Mouse (Mus musculus) liver, embryonic 13.5 days (tissue): ENCODE measurements at regions not wholly inside any gene's neighbourhood (a gene's known extent, or its start where the extent isn't known, plus 50 kb on each side); places are given as distances from the start of the nearest gene placed in this dataset.

Experiments used
- ATAC-seq: fragments of 200-750 bp; cut with Nextera tagmentation; 2 replicates; pipeline ENCODE4 v1.8.0; 2017; ENCODE audit warnings: low read depth, mild to moderate bottlenecking, moderate number of reproducible peaks, moderate library complexity
- DNase-seq: peaks from one replicate; pipeline ENCODE4 v3.0.0; 2022
- H3K27ac ChIP-seq: fragments of 300-500 bp; sonication (generic); 2 replicates; pipeline ENCODE4 v1.5.1; 2015; ENCODE audit warnings: moderate library complexity, mild to moderate bottlenecking, inconsistent platforms
- H3K27me3 ChIP-seq: fragments of 300-500 bp; sonication (generic); 2 replicates; pipeline ENCODE4 v1.6.1; 2015; ENCODE audit warnings: mild to moderate bottlenecking, inconsistent platforms
- H3K36me3 ChIP-seq: fragments of 300-500 bp; sonication (generic); 2 replicates; pipeline ENCODE4 v1.6.1; 2015; ENCODE audit warnings: mild to moderate bottlenecking, inconsistent platforms
- H3K4me1 ChIP-seq: fragments of 300-500 bp; sonication (generic); replicated peaks from 2 replicates; pipeline ENCODE4 v1.6.1; 2015; ENCODE audit warnings: inconsistent platforms
- H3K4me2 ChIP-seq: fragments of 300-500 bp; sonication (generic); 2 replicates; pipeline ENCODE4 v1.6.1; 2015; ENCODE audit warnings: inconsistent platforms, mild to moderate bottlenecking, moderate library complexity
- H3K4me3 ChIP-seq: fragments of 300-500 bp; sonication (generic); replicated peaks from 2 replicates; pipeline ENCODE4 v1.5.1; 2015; ENCODE audit warnings: mild to moderate bottlenecking, inconsistent platforms
- H3K9ac ChIP-seq: fragments of 300-500 bp; sonication (generic); 2 replicates; pipeline ENCODE4 v1.6.1; 2015; ENCODE audit warnings: mild to moderate bottlenecking, inconsistent platforms
- H3K9me3 ChIP-seq: fragments of 300-500 bp; sonication (generic); replicated peaks from 2 replicates; pipeline ENCODE4 v1.6.1; 2016; ENCODE audit warnings: inconsistent platforms
- WGBS: fragments of 180-500 bp; shearing (Covaris S2); methylation state at CpG from one replicate; pipeline ENCODE4 v1.1.7; 2015; ENCODE audit not compliant: insufficient replicate concordance; 5-methylcytosine and 5-hydroxymethylcytosine counted together

DNA sequence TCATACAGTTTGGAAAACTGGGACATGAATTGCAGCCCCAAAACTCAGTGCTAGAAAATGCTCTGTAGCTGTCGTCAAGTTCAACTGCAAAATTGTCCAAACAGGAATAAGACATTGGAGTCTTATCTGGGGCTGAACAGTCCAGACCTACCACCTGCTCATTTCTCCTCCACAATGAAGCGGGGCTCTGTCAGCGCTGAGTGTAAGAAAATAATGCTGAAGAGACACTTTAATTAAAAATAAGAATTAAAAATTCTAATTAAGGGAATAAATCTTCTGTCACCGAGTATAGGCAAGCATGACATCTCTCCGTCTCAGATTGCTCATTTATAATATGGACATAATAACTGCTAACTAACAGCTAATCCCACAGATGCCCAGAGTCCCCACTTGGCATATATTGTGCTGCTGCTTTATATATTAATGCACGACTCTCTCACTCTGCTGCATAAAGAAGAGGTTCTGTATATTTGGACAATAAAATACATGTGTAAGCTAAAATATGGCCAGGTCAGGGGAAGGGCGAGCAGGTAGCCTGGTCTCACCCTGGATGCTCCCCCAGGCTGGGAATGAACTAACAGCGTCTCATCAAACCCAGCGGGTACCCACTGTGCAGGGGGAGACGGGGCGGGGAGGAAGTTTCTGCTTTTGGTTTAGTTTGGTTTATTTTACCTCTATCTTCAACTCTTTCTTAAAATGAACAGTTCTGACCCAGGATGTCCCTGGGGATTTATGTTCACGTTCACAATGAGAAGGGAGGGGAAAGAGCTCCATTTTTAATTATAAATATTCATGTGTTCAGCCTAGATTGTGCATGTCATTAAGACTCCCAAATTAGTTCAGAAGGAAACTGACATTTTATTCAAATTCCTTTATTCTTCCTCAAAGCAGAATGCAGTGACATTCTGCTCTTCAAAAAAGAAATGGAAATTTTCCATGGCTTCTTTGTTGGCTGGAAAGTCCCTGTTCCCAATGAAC lies 544.9 kb downstream of the Pdcd6ip start:
- H3K4me1 ChIP-seq, result no peaks in the 10 kb centered on the region
- no peak overlapping the region for H3K9ac ChIP-seq
- H3K4me3 ChIP-seq, result no peak overlapping the region
- no peaks in the 10 kb centered on the region for H3K27me3 ChIP-seq
- DNase-seq (no peak), ATAC-seq (no peak)
- no peaks in the 10 kb centered on the region for H3K9me3 ChIP-seq
- 62% methylated on average over 12 of the region's 12 CpGs for WGBS
- no peaks in the 10 kb centered on the region for H3K36me3 ChIP-seq
- H3K4me2 ChIP-seq, result no peak overlapping the region
- no peak overlapping the region for H3K27ac ChIP-seq

DNA sequence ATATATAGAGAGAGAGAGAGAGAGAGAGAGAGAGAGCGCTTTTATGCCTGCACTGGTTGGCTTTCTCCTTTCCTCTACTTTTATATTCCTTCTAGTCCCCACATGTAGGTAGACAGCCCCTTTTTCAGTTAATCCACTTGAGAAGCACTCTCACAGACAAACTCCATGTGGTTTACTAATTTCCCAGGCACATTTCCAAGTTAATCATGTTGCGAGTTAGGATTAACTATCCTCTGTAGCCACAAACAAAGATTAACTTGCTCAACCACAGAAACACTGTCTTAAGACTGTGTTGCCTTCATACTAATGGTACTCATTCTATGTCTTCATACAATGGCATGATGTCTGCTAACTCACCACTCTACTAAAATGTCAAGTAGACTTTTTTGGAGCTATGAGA lies 548.0 kb downstream of the Pdcd6ip start:
- ATAC-seq, result no peak
- no peak for DNase-seq
- H3K9me3 ChIP-seq, result peaks cover 4% of the 10 kb centered on the region; the same call in 1 of the 2 replicates
- no peaks in the 10 kb centered on the region for H3K4me1 ChIP-seq
- no peaks in the 10 kb centered on the region for H3K27me3 ChIP-seq
- no peak overlapping the region for H3K27ac ChIP-seq
- H3K4me3 ChIP-seq, result no peak overlapping the region
- H3K36me3 ChIP-seq, result no peaks in the 10 kb centered on the region
- H3K4me2 ChIP-seq, result no peak overlapping the region
- WGBS, result 82% methylated on average over 2 of the region's 2 CpGs
- H3K9ac ChIP-seq, result no peak overlapping the region

DNA sequence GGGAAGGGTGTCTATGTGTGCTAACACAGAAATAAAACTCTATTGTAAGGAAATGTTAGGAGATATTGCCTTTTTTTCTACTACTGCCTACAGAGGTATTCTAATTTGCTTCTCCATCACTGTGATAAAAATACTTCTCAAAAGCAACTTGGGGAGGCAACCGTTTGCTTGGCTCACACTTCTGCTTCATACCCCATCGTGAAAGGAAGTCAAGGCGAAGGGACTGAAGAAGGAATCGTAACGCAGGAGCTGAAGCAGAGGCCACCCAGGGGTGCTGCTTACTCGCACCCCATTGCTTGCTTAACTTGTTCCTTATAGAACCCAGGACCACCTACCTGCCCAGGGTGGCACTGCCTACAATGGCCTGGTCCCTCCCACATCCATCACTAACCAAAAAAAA lies 550.0 kb downstream of the Pdcd6ip start:
- 74% methylated on average over 6 of the region's 6 CpGs for WGBS
- peaks cover 4% of the 10 kb centered on the region; the same call in 1 of the 2 replicates for H3K9me3 ChIP-seq
- no peak for ATAC-seq

DNA sequence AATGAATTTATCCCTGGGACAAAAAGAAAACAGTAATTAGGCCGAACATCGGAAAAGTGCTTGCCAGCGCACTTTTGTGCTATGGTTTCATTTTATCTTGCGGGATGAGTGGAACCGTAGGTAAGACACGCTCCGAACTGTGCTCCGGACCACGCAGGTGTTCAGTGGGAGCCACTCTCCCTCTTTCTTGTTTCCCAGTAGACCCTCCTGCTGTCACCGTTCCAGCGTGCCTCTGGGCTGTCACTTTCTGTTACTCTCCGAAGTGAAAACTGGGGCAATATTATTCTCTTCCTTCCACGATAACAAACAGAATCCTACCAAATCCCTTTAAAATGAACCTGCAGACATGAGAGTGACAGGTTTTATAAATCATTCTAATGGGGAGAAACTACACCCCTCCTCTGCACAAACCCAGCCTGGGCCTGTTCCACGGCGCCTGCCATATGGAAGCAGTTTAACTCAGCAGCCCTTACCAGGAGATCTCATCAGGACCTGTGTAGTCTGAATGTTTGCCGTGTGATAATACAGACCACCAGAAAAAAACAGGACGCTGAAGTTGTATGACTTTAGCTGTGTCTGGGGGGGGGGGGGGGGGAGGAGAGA lies 550.5 kb downstream of the Pdcd6ip start:
- Histone ChIP-seq H3K4me1 (no peaks in the 10 kb centered on the region), H3K27me3 (no peaks in the 10 kb centered on the region), H3K9me3 (peaks cover 4% of the 10 kb centered on the region; the same call in 1 of the 2 replicates), H3K4me3 (no peak overlapping the region), H3K36me3 (no peaks in the 10 kb centered on the region), H3K9ac (no peak overlapping the region), H3K27ac (no peak overlapping the region), H3K4me2 (no peak overlapping the region)
- DNase-seq, result no peak
- 81% methylated on average over 17 of the region's 17 CpGs for WGBS
- no peak for ATAC-seq

More for the DNA sequence above, 550.0 kb downstream of the Pdcd6ip start:
- H3K9ac ChIP-seq, result no peak overlapping the region
- no peaks in the 10 kb centered on the region for H3K27me3 ChIP-seq
- no peaks in the 10 kb centered on the region for H3K36me3 ChIP-seq
- no peak overlapping the region for H3K27ac ChIP-seq
- no peak for DNase-seq
- no peak overlapping the region for H3K4me3 ChIP-seq
- H3K4me1 ChIP-seq, result no peaks in the 10 kb centered on the region
- H3K4me2 ChIP-seq, result no peak overlapping the region

DNA sequence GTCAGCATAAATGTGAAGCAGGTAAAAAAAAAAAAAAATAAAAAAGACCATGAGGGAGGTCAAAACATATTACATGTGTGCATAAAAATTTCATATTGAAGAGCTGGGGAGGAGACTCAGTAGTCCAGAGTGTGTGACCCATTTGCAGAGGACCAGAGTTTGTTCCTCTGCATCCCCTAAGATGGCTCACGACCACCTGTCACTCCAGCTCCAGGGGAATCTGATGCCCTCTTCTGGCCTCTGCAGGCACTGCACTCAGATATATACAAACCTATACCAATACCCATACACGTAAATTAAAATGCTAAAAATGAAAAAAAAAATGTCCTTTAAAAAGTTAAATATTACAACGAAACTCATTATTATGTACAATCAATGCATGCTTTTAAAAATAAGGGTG lies 551.4 kb downstream of the Pdcd6ip start:
- Histone ChIP-seq H3K36me3 (no peaks in the 10 kb centered on the region), H3K9me3 (peaks cover 6% of the 10 kb centered on the region), H3K9ac (no peak overlapping the region), H3K4me1 (no peaks in the 10 kb centered on the region), H3K27me3 (no peaks in the 10 kb centered on the region), H3K27ac (no peak overlapping the region), H3K4me2 (no peak overlapping the region), H3K4me3 (no peak overlapping the region)
- no peak for ATAC-seq
- no peak for DNase-seq
- WGBS, result 37% methylated on average over 3 of the region's 3 CpGs

DNA sequence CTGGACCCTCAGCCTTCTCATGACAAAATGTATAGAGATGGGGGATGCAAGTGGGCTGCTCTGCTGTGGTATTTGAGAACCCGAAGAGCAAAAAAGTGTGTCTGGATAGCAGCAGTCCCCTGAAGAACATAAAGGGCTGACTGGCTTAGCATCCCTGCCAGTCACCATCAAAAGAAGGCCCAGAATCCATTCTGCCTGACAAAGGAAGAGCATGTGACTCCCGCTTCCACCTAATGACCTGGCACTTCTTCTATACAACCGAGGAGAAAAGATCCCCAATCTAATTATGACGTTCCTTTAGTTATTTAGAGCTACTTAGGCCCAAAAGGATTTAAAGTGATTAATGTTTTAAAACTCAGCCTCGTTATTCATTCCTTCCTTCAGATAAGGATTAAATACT lies 559.0 kb downstream of the Pdcd6ip start:
- Histone ChIP-seq H3K9ac (no peak overlapping the region), H3K36me3 (no peaks in the 10 kb centered on the region), H3K4me2 (no peak overlapping the region), H3K4me3 (no peak overlapping the region), H3K9me3 (peaks cover 4% of the 10 kb centered on the region; the same call in 1 of the 2 replicates), H3K4me1 (no peaks in the 10 kb centered on the region), H3K27me3 (no peaks in the 10 kb centered on the region), H3K27ac (no peak overlapping the region)
- ATAC-seq (no peak), DNase-seq (no peak)
- WGBS, result 48% methylated on average over 5 of the region's 5 CpGs

DNA sequence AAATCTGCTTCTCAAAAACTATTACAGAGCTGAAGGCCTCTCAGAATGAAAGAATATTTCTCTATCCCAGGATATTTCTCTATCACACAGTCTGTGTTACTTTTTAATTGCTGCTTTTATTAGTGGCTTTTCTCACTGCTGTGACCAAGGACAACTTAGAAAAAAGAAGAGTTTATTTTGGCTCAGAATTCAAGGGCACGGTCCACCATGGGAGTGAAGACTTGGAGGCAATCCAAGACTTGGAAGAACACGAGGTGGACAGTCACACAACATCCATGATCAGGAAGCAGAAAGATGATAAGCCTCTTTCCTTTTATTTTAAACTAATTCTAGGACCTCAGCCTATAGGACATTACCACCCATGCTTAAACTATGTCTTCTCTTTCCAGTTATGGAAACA lies 561.5 kb downstream of the Pdcd6ip start:
- H3K4me1 ChIP-seq, result no peaks in the 10 kb centered on the region
- H3K4me2 ChIP-seq, result no peak overlapping the region
- 43% methylated on average over 2 of the region's 2 CpGs for WGBS
- H3K36me3 ChIP-seq, result no peaks in the 10 kb centered on the region
- H3K9ac ChIP-seq, result no peak overlapping the region
- H3K4me3 ChIP-seq, result no peak overlapping the region
- no peak for ATAC-seq
- no peak for DNase-seq
- no peak overlapping the region for H3K27ac ChIP-seq
- no peaks in the 10 kb centered on the region for H3K27me3 ChIP-seq
- peaks cover 4% of the 10 kb centered on the region; the same call in 1 of the 2 replicates for H3K9me3 ChIP-seq

DNA sequence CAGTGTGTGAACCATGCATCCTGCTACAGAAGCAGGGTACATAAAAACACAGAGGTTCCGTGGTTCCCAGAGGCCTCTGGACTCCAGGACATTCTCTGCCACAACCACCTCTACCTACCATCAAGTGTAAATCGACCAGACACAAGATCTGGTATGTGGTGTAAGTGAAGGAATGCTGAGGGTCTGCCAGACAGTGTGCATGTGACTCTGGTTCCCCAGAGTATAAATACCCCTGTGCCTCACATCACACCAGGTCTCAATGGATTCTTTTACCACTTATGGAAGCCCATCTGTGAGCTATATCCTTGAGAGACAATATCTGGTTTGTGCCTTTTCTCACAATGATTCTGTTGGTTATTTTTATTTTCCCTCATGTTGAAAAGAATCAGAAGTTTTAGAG lies 563.0 kb downstream of the Pdcd6ip start:
- 0 out of 2 replicates have a peak, but pooled peaks cover 3% of the 10 kb centered on the region for H3K9me3 ChIP-seq
- H3K27ac ChIP-seq, result no peak overlapping the region
- ATAC-seq (no peak), DNase-seq (no peak)
- 50% methylated on average over 2 of the region's 2 CpGs for WGBS
- no peak overlapping the region for H3K4me3 ChIP-seq
- no peaks in the 10 kb centered on the region for H3K36me3 ChIP-seq
- no peaks in the 10 kb centered on the region for H3K27me3 ChIP-seq
- no peaks in the 10 kb centered on the region for H3K4me1 ChIP-seq
- no peak overlapping the region for H3K4me2 ChIP-seq
- no peak overlapping the region for H3K9ac ChIP-seq

DNA sequence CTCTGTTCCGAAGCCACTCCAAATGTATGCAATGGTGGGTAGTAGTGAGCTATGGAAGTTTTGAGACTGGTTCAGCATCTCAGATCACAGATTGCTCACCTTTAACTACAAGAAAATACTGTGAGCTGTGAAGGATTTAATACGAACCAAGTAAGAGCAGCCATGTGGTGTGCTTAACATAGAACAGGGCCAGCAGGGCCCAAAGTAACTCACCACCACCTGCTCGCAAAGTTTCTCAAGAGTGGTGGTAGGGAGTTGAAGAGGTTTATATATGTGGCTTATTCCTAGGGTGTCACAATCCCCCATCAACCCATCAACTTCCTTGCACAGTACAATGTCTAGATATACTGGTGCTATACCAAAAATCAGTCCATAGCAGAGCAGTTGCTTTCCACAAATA lies 573.4 kb downstream of the Pdcd6ip start:
- Histone ChIP-seq H3K9me3 (peaks cover 3% of the 10 kb centered on the region; the same call in 1 of the 2 replicates), H3K27me3 (no peaks in the 10 kb centered on the region), H3K36me3 (no peaks in the 10 kb centered on the region), H3K4me1 (no peaks in the 10 kb centered on the region), H3K9ac (no peak overlapping the region), H3K4me3 (no peak overlapping the region), H3K27ac (no peak overlapping the region), H3K4me2 (no peak overlapping the region)
- no peak for ATAC-seq
- DNase-seq, result no peak
- 74% methylated on average over 3 of the region's 3 CpGs for WGBS

DNA sequence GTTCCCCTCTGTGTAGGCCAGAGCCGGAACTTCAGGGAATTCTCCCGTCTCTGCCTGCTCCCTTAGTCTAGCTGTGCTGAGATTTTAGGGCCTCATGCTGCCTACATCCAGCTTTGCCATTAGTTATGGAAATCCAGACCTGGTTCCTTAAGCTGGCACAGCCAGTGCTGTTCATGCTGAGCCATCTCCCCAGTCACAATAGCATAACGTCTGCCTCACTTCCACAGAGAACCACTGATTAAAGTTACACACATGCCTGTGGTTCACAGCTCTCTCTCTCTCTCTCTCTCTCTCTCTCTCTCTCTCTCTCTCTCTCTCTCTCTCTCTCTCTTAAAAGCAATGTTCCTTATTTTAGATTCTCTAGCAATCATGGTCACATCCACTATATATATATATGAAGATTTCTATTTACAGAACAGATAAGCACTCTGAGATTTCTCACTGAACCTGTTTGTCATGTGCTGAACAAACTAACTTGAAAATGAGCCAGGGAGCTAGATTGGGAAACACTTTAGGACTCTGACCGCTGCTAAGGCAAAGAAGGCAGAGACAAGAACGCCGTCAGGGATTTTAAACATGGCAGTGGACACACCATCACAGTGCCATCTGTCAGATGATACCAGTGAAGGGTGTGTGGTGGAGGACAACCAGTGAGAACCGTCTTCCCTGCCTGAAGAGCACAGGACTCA lies 584.9 kb downstream of the Pdcd6ip start:
- Histone ChIP-seq H3K9ac (no peak overlapping the region), H3K36me3 (no peaks in the 10 kb centered on the region), H3K4me3 (no peak overlapping the region), H3K27ac (no peak overlapping the region), H3K27me3 (no peaks in the 10 kb centered on the region), H3K9me3 (no peaks in the 10 kb centered on the region), H3K4me1 (no peaks in the 10 kb centered on the region; the same call in 1 of the 2 replicates), H3K4me2 (no peak overlapping the region)
- no peak for DNase-seq
- 61% methylated on average over 7 of the region's 7 CpGs for WGBS
- no peak for ATAC-seq

DNA sequence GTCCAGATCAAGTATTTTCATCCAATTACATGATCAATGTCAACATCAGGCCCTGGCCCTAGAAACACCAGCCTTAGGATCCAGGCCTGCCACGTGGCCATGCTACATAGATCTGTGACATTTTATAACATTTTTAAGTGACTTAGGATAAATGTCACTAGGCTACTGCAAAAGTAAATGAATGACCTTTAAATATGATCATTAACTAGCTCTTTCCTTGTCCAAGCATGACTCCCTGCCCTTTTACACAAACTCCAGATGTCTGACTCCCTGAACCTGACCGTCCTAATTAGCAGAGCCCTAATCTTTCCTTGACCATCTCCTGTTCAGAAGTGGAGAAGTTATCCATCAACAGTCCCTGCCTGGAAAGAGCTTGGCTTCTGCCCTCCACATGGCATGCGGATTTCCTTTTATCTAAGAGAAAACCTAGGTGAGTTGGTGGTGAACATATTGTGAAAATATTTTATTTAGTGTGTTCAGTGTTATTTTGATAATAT lies 585.8 kb downstream of the Pdcd6ip start:
- 54% methylated on average over 3 of the region's 3 CpGs for WGBS
- no peak for ATAC-seq
- Histone ChIP-seq H3K9me3 (no peaks in the 10 kb centered on the region), H3K36me3 (no peaks in the 10 kb centered on the region), H3K27ac (no peak overlapping the region), H3K27me3 (no peaks in the 10 kb centered on the region), H3K4me2 (no peak overlapping the region), H3K9ac (no peak overlapping the region), H3K4me1 (no peaks in the 10 kb centered on the region; the same call in 1 of the 2 replicates), H3K4me3 (no peak overlapping the region)
- no peak for DNase-seq
